Mouse (Mus musculus) kidney, postnatal 36 days (tissue): ENCODE results near the gene Gm9837.

ENCODE experiments used
- DNase-seq, 2 experiments: peaks; one replicate each; pipeline ENCODE4 v3.0.0; 2021 to 2022; ENCODE audit warnings: mixed read lengths in 2 of 2

Gene Gm9837

DNA sequence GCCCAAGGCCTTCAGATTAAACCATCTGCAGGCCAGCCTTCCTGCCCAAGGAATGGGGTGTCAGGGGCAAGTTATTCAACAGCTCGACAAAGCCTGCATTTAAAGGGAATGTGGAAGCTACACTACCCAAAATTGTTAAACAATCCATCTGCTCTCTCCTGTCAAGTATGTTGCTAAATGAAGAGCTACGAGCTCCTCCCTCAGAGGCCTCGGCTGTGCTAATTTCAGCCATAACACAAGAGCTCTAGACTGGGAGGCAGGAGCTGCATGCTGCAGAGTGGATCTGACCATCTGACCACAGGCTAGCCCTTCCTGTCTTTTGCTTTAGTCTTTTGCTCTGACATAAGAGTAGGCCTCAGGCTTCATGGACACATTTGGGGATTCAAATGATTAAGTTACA lies 45.0 kb downstream of the Gm9837 start:
- no peak for DNase-seq

DNA sequence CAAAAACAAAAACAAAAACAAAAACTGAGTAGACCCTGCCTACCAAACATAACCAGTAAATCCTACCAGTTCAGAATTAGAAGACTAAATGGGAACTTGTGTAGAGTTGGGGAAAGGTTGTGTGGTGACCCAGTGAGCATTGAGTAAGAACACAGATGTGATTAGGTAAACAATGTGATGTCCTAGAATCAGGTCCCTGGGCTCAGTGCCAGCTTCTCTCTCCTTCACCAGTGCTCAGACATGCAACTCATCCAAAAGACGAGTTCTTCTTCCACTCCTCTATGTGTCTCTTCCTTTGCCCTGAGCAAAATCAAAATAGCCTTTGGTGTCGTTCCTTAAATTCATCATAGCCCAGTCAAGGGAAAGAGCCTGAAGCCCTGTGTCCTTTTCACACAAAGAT lies 45.5 kb downstream of the Gm9837 start:
- DNase-seq = peak; percentile 33 to 42

DNA sequence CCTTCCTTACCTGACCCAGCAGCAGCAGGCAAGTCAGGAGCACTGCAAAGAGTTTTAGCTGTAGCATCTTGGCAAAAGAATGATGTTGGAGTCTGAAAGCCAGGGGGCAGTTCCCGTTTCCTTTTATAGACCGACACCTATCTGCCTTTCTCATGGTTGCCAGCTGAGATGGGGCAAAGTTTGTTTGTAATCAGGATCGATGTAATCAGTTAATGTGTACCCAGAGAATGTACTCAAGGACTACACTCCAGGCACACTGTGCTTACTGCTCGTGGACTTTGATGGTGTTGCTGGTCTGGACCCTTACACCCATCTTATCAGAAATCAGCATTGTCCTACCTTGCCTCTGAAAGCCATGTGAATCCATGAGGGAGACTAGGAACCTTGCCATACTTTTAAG lies 47.2 kb downstream of the Gm9837 start, which contains the start of gene Leap2:
Leap2 (minus strand) TSS at position 135 of the 400 bp plus-strand sequence.
- peak; percentile 20 to 57 for DNase-seq
